In genomic region chr12:40004766-40005165, GRCm38 (mm10) we compare ENCODE assay signal across 29 mouse cellular contexts. TPM values are rescaled to one million over a fixed set of nuclear protein-coding genes. Genes with fewer than 3 reads are reported as not detected.
DNase-seq lines count a peak whose midpoint lies in the region; ATAC-seq and TF ChIP-seq lines count a peak whose summit lies in the region.
"Had no signal": no experiment of that assay in that cellular context is flagged by ENCODE, and none has a peak within 500 bp of the region (broad histone marks: within the 10 kb centered on the region; RNA-seq: fewer than 3 reads in every experiment).

No protein-coding gene starts in this region.

- WGBS in heart, embryonic 10.5 days = 39% methylated on average over 2 of the region's 2 CpGs
- 30% methylated on average over 2 of the region's 2 CpGs for WGBS in heart, postnatal 0 days
- WGBS in kidney, embryonic 16.5 days = 41% methylated on average over 2 of the region's 2 CpGs
- 37% methylated on average over 2 of the region's 2 CpGs for WGBS in kidney, embryonic 14.5 days

- DNase-seq in heart, embryonic 10.5 days (ENCODE audit: low spot score) = no peak
- no peak for DNase-seq in heart, adult 8-10 months (ENCODE audit: low spot score)
- peak; percentile 6 for DNase-seq in heart, postnatal 0 days (ENCODE audit: low spot score)
- DNase-seq in heart, postnatal 36 days = no peak
- no peak for DNase-seq in G1E (ENCODE audit: low spot score)
- no peak for DNase-seq in urinary bladder, postnatal 36 days (ENCODE audit: low spot score in 2 of 2)
- DNase-seq: adrenal gland, adult 2 months; adrenal gland, postnatal 14 days; B cell, adult 2 months; cerebellum, adult 11 months; cerebellum, adult 2 months; cerebellum, adult 9-11 months; cerebellum, postnatal 25 days; forebrain, postnatal 0 days; gastrocnemius, adult 2 months; gastrocnemius, postnatal 14 days; heart, adult 18-20 months; heart, postnatal 14 days; kidney, adult 11 months had no signal

- H3K36me3 ChIP-seq in heart, embryonic 10.5 days = no peaks in the 10 kb centered on the region
- H3K36me3 ChIP-seq in heart, postnatal 0 days (replicated peaks; ENCODE audit: control insufficient read depth, insufficient read depth, low read length) = no peaks in the 10 kb centered on the region
- no peaks in the 10 kb centered on the region for H3K36me3 ChIP-seq in kidney, embryonic 16.5 days (ENCODE audit: insufficient read depth, low read length)
- no peaks in the 10 kb centered on the region for H3K36me3 ChIP-seq in kidney, embryonic 14.5 days (ENCODE audit: control insufficient read depth, insufficient read depth, low read length)
- H3K36me3 ChIP-seq in G1E (replicated peaks) = no peaks in the 10 kb centered on the region
- H3K36me3 ChIP-seq: embryonic facial prominence, embryonic 12.5 days; embryonic facial prominence, embryonic 15.5 days; heart, embryonic 15.5 days; hindbrain, embryonic 10.5 days; hindbrain, embryonic 13.5 days had no signal

- H3K27ac ChIP-seq in heart, embryonic 10.5 days = peak overlapping the region; percentile 7; the same call in 1 of the 2 replicates
- H3K27ac ChIP-seq in heart, postnatal 0 days (ENCODE audit: low read depth) = no peak overlapping the region
- no peak overlapping the region for H3K27ac ChIP-seq in kidney, embryonic 16.5 days (ENCODE audit: low read length)
- no peak overlapping the region for H3K27ac ChIP-seq in kidney, embryonic 14.5 days (ENCODE audit: low read depth, low read length)
- H3K27ac ChIP-seq: embryonic facial prominence, embryonic 12.5 days; embryonic facial prominence, embryonic 15.5 days; gastrocnemius, adult 2 months; heart, embryonic 15.5 days; hindbrain, embryonic 10.5 days; hindbrain, embryonic 13.5 days had no signal

- no peaks in the 10 kb centered on the region for H3K9me3 ChIP-seq in heart, embryonic 10.5 days
- no peaks in the 10 kb centered on the region for H3K9me3 ChIP-seq in heart, postnatal 0 days (replicated peaks; ENCODE audit: control insufficient read depth, low read length)
- no peaks in the 10 kb centered on the region for H3K9me3 ChIP-seq in kidney, embryonic 16.5 days (ENCODE audit: low read length)
- no peaks in the 10 kb centered on the region for H3K9me3 ChIP-seq in kidney, embryonic 14.5 days (ENCODE audit: control insufficient read depth, low read length)
- no peaks in the 10 kb centered on the region for H3K9me3 ChIP-seq in G1E (replicated peaks)
- H3K9me3 ChIP-seq: embryonic facial prominence, embryonic 12.5 days; embryonic facial prominence, embryonic 15.5 days; heart, embryonic 15.5 days; hindbrain, embryonic 10.5 days; hindbrain, embryonic 13.5 days had no signal

- intact Hi-C loops in heart, postnatal 36 days (cut with DNase I) = no loop called here

- H3K27me3 ChIP-seq in heart, embryonic 10.5 days (ENCODE audit: insufficient read depth, poor library complexity, severe bottlenecking) = no peaks in the 10 kb centered on the region
- no peaks in the 10 kb centered on the region for H3K27me3 ChIP-seq in heart, postnatal 0 days (ENCODE audit: control insufficient read depth, insufficient read depth, low read length)
- no peaks in the 10 kb centered on the region for H3K27me3 ChIP-seq in kidney, embryonic 16.5 days (ENCODE audit: insufficient read depth, low read length)
- no peaks in the 10 kb centered on the region for H3K27me3 ChIP-seq in kidney, embryonic 14.5 days (ENCODE audit: control insufficient read depth, insufficient read depth, low read length)
- H3K27me3 ChIP-seq in G1E (ENCODE audit: insufficient read depth, low read length) = no peaks in the 10 kb centered on the region
- H3K27me3 ChIP-seq: CH12.LX; embryonic facial prominence, embryonic 12.5 days; embryonic facial prominence, embryonic 15.5 days; heart, embryonic 15.5 days; hindbrain, embryonic 13.5 days had no signal

- TF ChIP-seq CTCF in heart, postnatal 0 days (IDR thresholded peaks at IDR 0.05; ENCODE audit: low read depth) = no peak
- no peak for TF ChIP-seq CTCF in G1E (IDR thresholded peaks at IDR 0.05; ENCODE audit: low read depth, low read length)

- H3K9ac ChIP-seq in heart, postnatal 0 days (replicated peaks; ENCODE audit: low read depth, low read length) = no peak overlapping the region
- no peak overlapping the region for H3K9ac ChIP-seq in kidney, embryonic 16.5 days (replicated peaks; ENCODE audit: low read length)
- no peak overlapping the region for H3K9ac ChIP-seq in kidney, embryonic 14.5 days (ENCODE audit: low read depth, low read length)
- H3K9ac ChIP-seq: embryonic facial prominence, embryonic 12.5 days; embryonic facial prominence, embryonic 15.5 days; forebrain, postnatal 0 days; heart, embryonic 15.5 days; hindbrain, embryonic 13.5 days had no signal

- no peak overlapping the region for H3K4me3 ChIP-seq in heart, embryonic 10.5 days
- no peak overlapping the region for H3K4me3 ChIP-seq in heart, postnatal 0 days (ENCODE audit: low read depth, low read length)
- H3K4me3 ChIP-seq in kidney, embryonic 16.5 days (ENCODE audit: low read length) = no peak overlapping the region
- H3K4me3 ChIP-seq in kidney, embryonic 14.5 days (ENCODE audit: low read length) = no peak overlapping the region
- no peak overlapping the region for H3K4me3 ChIP-seq in G1E (ENCODE audit: low read depth, low read length)
- H3K4me3 ChIP-seq: embryonic facial prominence, embryonic 12.5 days; embryonic facial prominence, embryonic 15.5 days; gastrocnemius, adult 2 months; heart, embryonic 15.5 days; hindbrain, embryonic 10.5 days; hindbrain, embryonic 13.5 days had no signal

- ATAC-seq in heart, postnatal 0 days (ENCODE audit: insufficient read depth, low read depth) = 0 out of 2 replicates have a peak, but pooled peaks have one; percentile 17
- ATAC-seq in kidney, embryonic 16.5 days (ENCODE audit: low FRiP score, low TSS enrichment) = peak; percentile 74
- no peak for ATAC-seq in kidney, embryonic 14.5 days (ENCODE audit: low FRiP score, low TSS enrichment)
- ATAC-seq in G1E (ENCODE audit: extremely low read depth, insufficient number of reproducible peaks, low FRiP score, poor library complexity, severe bottlenecking) = 0 out of 2 replicates have a peak, but pooled peaks have one; percentile 8
- ATAC-seq: forebrain, embryonic 14.5 days; forebrain, postnatal 0 days; hindbrain, embryonic 16.5 days had no signal

- H3K4me2 ChIP-seq in heart, postnatal 0 days (ENCODE audit: low read depth, low read length) = no peak overlapping the region
- no peak overlapping the region for H3K4me2 ChIP-seq in kidney, embryonic 16.5 days (replicated peaks; ENCODE audit: low read depth, low read length)
- H3K4me2 ChIP-seq in kidney, embryonic 14.5 days (replicated peaks; ENCODE audit: low read depth, low read length) = no peak overlapping the region
- H3K4me2 ChIP-seq: embryonic facial prominence, embryonic 12.5 days; embryonic facial prominence, embryonic 15.5 days; heart, embryonic 15.5 days; hindbrain, embryonic 13.5 days had no signal

- no peak for TF ChIP-seq EP300 in heart, postnatal 0 days (IDR thresholded peaks at IDR 0.05; ENCODE audit: low read depth)

- peaks cover 7% of the 10 kb centered on the region for H3K4me1 ChIP-seq in heart, embryonic 10.5 days
- H3K4me1 ChIP-seq in heart, postnatal 0 days (ENCODE audit: control insufficient read depth, insufficient read depth) = no peaks in the 10 kb centered on the region
- H3K4me1 ChIP-seq in kidney, embryonic 16.5 days (ENCODE audit: insufficient read depth, low read length) = no peaks in the 10 kb centered on the region
- no peaks in the 10 kb centered on the region for H3K4me1 ChIP-seq in kidney, embryonic 14.5 days (ENCODE audit: control insufficient read depth, insufficient read depth, low read length)
- no peaks in the 10 kb centered on the region for H3K4me1 ChIP-seq in G1E (ENCODE audit: insufficient read depth, low read depth, low read length)
- H3K4me1 ChIP-seq: embryonic facial prominence, embryonic 12.5 days; embryonic facial prominence, embryonic 15.5 days; hindbrain, embryonic 10.5 days; hindbrain, embryonic 13.5 days had no signal

RNA-seq across cellular contexts. Expression of gene Arl4a, which starts 33.1 kb away (rescaled TPM):
- polyA plus RNA-seq in heart, embryonic 10.5 days (2016; fragmentation: Nextera tagmentation; extraction: Ambion mirVana) = 29.0 and 31.1 TPM in 2 replicates
- 10 to 100 TPM; 17.8 to 23.5 (median 18.6) TPM for total RNA-seq in heart, adult 8-10 months (2022)
- 5.9 and 15.8 TPM in 2 replicates for total RNA-seq in heart, postnatal 0 days (2014; rRNA removed; ENCODE audit: low replicate concordance)
- 33.7 and 35.9 TPM in 2 replicates for polyA plus RNA-seq in heart, postnatal 0 days (2015; fragmentation: Nextera tagmentation; extraction: Ambion mirVana)
- total RNA-seq in heart, postnatal 36 days (2021) = 10 to 100 TPM; 21.1 to 28.3 TPM
- polyA plus RNA-seq in kidney, embryonic 16.5 days (2015; fragmentation: Nextera tagmentation; extraction: Ambion mirVana) = 46.4 and 47.0 TPM in 2 replicates
- polyA plus RNA-seq in kidney, embryonic 14.5 days (2014; fragmentation: Nextera tagmentation; extraction: Ambion mirVana) = 48.1 and 50.2 TPM in 2 replicates
- 96.3 and 122 TPM in 2 replicates for total RNA-seq in G1E (2014; fragmentation: Nextera tagmentation)
- total RNA-seq in G1E (2017) = 68.4 and 77.0 TPM in 2 replicates
- polyA plus RNA-seq in G1E (2012) = 88.6 and 94.5 TPM in 2 replicates
